Mouse (Mus musculus): ENCODE measurements at regions not wholly inside any gene's neighbourhood (a gene's known extent, or its start where the extent isn't known, plus 50 kb on each side); places are given as distances from the start of the nearest gene placed in this dataset.
"Not testable (repeated sequence)": the region's sequence is repeated elsewhere in the genome, so short reads cannot be mapped to it uniquely, and the experiment has no call there.

DNA sequence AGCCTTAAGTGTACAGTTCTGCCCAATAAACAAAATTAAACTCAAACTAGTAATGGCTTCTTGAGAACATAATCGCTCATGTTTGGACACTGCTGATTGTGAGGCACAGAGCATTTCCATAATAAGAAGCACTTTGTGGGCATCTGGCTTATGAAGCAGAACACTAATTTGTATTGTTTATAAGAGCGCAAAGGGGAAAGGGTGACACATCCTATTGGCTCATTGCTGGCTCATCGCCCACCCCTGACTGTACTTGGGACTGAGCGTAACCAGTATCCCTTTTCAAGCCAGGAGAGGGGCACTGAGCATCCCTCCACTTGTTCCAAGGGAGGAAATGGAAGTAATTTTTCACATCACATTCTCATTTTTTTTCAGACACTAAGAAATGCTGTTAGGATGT, 288.0 kb downstream of the Sfmbt2 start:
- DNase-seq (ENCODE audit: low read depth, low spot score): no peak

DNA sequence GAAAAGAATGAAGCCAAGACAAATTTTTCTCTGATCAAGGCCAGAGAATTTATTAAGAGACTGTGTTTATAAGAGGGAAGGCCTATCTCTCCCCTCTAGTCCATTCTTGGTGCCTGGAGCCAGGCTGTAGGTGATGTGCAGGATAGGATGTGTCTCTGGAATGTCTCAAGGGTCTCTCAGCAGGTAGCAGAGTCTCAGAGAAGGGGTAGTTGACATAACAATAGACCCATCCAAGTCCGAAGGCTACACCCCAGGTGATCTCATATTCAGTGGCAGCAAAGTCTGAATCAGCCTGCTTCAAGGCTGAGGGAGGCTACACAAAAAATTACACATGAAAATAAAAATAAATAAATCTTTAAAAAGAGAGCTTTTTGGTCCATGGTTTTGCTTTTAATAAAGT, 297.6 kb downstream of the Sfmbt2 start:
- DNase-seq (ENCODE audit: low read depth, low spot score): not testable (repeated sequence)

DNA sequence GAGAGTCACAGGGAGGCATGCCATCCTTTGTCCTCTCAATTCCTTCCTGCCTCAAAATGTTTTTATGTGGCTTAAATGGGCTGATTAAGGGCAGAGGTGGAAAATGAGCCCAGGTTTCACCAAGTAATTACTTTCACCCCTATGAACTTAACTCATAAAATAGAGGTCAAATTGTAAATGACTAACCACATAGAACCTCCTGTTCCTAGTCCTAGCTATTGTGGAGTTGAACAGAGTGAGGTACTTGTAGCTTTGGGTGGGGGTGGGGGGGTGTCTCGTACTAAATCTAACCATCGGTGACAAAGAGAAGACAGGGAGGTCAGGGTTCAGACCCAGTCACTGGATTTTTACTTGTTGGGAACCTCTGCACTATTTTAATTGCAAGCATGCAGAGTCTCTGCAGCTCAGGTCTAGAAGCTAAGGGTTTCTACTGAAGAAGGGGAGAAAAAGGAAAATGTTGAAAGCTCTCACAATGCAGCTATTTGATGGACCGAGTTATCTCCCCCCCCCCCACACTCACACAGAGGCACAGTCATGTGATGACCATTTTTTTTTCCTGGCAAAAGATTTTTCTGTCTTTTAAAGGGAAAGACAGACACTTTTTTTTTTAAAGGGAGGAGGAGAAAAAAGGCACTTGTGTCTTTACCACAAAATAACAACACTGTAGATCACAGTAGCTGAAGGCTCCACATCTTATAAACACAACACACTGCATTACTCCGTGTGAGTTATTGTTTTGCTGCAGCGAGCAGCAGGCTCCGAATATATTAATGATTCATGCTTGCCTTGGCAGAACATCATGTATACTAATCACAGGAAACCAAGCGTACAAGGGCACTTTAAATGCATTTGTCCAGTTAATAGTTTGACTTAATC, 300.4 kb downstream of the Sfmbt2 start:
- DNase-seq (ENCODE audit: low read depth, low spot score): no peak

DNA sequence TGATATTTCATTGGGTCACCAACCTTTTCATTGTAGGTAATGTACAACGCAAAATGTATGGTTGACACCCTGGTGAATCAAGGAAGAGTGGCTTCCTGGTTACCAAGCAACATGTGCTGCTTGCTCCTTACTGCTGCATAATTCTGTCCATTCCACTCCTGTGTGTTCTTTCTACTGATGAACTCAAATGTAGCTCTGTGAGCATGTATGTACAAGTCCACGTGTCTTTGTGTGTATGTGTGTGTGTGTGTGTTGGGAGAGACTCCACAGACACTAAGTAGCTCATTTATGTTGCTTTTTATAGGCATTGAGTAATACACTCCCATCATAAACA, 301.0 kb downstream of the Sfmbt2 start:
- DNase-seq (ENCODE audit: low read depth, low spot score): no peak

DNA sequence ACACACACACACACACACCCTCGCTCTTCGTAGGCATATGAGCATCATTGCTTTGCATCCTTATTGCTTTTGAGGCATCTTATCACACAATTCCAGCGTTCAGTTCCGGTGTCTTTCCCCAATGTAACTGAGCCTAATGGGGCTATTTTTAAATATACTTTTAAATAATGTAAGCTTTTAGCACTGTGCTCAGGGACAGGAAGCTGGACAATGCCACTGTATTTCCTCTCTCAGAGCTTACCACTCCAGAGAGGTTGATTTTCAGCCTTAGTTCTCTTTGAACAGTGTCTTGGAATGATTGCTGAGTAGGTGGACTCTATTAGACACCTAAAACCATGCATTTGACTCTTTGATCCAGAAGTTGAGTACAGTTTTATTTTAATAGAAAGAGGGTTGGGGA, 301.9 kb downstream of the Sfmbt2 start:
- DNase-seq (ENCODE audit: low read depth, low spot score): no peak

DNA sequence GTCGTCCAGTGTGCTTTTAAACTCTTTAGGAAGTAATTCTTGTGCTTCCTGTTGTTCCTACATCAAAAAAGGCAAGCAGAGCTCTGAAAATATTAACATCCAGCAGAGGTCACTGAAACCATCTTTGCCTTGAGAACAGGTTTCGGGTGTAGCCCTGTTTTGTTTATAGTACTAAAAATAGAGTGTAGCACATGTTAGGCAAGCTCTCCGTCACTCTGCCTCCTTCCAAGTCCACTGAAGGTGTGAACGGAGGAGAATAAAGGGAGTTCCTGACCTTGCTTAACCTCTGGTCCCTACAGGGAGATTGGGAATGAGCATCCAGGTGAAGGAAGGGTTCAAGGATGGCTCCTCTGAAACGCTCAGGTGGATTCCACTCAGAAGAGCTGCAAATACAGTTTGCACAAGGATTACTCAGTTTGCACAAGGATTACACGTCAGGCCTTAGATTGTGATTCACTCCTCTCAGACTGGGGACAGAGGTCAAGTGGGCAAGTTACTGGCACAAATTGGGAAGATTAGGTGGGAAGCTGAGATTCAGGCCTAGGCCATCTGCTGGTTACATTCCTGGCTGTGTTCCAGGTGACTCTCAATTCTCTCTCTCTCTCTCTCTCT, 304.5 kb downstream of the Sfmbt2 start:
- DNase-seq (ENCODE audit: low read depth, low spot score): no peak

DNA sequence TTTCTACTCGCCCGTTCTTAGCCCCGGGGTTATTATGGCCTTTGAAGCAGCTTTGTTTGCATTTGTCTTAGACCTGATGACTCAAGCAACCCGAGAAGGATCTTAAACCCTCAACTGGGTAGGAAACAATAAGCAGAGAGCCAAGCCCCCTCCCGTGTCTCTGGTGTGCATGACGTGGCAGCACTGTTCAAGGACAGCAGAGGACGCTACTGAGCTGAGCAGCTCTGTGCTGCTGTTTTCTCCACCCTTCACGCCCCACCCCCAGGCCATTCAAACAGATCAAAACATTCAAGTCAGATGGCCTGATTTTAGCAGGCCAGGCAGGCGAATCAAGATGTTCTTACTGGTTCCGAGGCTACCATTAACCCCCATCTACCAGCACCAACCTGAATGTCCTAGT, 331.1 kb downstream of the Sfmbt2 start:
- no peak for DNase-seq (ENCODE audit: low read depth, low spot score)

DNA sequence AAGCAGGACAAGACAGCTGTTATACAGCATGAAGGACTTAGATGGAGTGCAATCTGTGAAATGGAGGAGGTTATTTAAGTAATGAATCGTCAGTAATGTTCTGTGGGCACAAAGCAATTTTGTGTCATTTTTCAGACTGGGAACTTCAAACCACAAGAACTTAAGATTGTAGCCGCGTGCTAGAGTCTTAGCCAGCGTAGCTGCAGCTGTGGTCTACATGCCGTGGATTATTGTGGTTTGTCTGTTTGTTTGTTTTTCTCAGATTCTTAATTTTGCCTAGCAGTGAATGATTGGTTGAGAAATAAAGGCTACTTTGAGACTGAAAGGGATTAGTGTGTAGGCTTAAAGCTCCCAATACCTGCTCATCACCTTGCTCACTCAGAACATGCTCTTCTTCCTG, 348.1 kb downstream of the Sfmbt2 start:
- DNase-seq (ENCODE audit: low read depth, low spot score): no peak

DNA sequence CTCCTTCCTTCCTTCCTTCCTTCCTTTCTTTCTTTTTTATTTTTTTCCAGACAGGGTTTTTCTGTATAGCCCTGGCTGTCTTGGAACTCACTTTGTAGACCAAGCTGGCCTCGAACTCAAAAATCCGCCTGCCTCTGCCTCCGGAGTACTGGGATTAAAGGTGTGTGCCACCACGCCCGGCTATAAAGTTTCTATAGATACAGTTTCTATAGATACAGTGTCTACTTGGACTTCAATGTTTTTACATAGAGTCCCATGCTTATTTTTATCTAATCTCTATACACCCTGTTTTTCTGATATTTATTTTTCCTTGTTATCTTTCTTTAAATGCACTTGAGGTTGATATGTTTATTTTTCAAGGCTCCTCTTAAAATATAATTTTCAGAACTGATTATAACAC, 364.0 kb downstream of the Sfmbt2 start:
- not testable (repeated sequence) for DNase-seq (ENCODE audit: low read depth, low spot score)

DNA sequence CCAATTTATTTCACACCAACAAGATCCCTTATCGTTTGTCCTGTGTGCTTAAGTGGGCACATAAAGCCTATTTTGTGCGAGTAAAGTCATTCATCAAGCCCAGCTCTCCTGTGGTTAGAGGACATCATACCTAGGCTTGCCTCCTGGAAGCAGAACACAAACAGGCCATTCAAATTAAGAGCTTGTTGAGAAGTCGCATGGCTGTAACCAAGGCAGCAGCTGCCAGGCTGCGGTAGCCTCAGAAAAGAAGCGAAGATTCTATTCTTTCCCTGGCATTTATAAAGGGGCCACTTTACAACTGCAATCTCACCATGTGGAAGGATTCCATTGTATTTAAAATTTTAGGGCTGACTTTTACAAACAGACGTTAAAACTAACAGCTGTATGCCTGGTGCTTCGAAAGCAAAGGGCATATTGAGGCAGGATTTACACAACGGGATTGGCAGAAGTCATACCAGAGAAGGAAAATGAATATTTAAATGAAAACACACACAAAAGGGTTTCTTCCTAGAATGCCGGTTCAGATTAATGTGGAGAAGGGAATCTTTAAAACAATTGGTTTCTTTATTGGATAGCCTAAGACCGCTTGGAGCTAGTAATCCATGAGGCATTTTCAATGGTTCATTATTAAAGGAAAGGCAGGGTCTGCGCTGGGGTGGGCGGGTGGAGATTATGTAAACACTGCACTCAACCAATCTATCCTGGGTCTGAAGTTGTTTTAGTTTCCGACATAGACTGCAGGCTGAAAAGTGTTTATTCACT, 366.6 kb downstream of the Sfmbt2 start:
- no peak for DNase-seq (ENCODE audit: low read depth, low spot score)

DNA sequence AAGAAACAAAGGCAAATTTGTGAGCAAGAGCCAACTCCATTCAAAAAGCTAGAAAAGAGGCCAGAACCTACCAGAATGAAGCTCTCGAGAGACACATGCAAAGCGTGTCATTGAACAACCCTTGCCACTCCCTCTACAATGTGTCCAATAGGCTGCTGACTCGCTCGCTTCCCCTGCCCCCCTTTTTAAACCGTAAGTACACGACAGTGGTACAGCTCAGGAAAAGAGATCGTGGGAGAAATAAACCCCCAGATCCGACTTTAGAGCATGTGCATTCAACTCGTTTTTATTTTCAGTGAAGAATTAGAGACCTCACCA, 367.1 kb downstream of the Sfmbt2 start:
- no peak for DNase-seq (ENCODE audit: low read depth, low spot score)

DNA sequence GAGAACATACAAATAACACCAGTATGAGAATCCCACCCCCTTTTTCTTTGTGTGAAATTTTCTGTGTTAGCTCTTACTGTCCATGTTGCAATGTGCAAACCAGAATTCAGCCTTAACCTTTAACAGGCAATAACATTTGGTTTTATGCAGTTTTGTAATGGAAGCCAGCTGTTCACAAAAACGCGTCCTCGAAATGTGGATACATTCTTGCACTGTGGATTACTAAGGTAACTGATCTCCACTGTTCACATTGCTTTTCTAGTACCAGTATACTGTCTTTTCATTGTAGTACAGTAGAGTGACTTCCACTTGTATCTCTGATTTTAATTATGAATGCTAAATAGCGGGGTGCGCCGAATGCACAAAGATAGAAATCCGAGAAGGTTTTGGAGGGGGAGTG, 374.8 kb downstream of the Sfmbt2 start:
- DNase-seq (ENCODE audit: low read depth, low spot score): no peak

DNA sequence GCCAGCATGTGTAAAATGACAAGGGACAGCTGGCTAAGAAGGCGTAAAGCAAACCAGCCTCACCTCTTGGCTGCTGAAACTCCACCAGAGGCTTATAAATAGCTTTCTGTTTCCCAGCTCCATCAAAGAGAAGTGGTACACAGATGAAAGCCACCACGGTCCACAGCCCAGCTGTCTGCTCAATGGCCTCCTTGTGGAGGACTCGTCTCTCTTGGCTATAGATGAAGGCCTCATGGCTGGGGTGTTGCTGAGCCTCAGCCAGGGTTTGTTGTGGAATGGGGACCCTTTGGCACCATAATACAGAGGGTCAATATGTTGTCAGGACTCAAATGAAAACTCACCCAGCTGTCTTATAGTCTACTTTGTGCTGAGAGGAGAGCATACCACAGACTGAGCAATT, 385.1 kb downstream of the Sfmbt2 start:
- DNase-seq (ENCODE audit: low read depth, low spot score): no peak

DNA sequence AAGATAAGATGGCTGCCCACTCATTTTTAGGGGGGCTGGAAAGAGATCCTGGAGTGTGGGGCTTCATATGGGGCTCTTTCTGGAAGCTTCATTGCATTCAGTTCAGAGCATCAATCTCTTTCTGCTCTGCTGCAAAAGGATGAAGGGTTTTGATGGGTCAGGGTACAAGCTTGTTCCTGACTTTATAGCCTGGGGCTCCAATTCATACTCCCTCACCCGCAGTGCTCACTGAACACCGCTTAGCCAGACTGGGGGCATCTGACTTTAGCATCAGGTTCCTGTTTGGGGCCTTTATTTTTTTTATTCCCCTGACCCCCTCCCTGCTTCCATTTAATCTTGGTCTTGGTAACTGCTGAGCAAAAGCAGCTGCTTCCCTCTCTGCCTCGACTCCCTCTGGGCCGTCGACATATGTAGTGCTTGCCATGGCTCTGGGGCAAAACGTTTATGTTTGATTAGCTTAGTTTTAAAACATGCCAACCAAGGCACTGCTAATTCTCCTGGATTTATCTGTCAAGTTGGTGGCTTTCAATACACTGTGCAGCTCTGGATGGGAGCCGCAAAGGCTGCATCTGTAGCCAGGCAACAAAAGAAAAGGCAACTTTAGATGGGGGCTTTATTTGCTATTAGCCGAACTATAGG, 387.0 kb downstream of the Sfmbt2 start:
- no peak for DNase-seq (ENCODE audit: low read depth, low spot score)

DNA sequence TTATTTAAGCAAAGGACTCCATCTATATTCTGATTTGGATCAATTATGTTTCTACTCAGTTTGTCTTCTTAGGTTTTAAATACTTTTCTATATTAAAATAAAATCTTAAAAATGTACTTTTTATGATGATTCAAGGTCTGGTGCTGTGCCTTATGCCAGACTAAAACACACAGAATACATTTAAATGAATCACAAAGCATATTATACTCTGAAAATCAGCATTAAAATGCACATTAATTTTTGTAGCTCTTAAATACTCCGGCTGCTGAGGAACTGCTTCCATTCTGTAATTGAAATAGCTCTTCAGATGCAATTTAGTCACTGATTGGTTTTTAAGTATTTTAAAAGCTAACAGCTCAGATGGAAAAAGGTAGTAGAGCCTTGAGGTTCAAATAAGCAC, 387.6 kb downstream of the Sfmbt2 start:
- DNase-seq (ENCODE audit: low read depth, low spot score): no peak

DNA sequence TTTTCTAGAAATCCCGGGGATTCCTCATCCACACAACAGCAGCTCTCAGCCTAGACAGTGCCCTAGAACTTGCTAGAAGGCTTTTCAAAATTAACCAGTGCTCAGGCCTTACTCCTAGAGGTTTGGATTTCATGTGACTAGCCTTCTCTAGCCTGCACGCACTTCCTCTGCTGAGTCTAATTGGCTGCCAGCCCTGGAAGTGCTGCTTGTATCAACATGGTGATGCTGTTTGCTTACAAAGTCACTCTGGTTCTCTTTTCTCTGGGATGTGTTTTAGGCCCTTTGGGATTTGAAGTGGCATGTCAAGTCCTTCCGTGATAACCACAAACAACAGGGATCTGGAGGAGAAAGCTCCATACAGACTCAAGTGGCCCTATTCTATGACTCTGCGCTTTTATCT, 391.9 kb downstream of the Sfmbt2 start:
- DNase-seq (ENCODE audit: low read depth, low spot score): no peak

DNA sequence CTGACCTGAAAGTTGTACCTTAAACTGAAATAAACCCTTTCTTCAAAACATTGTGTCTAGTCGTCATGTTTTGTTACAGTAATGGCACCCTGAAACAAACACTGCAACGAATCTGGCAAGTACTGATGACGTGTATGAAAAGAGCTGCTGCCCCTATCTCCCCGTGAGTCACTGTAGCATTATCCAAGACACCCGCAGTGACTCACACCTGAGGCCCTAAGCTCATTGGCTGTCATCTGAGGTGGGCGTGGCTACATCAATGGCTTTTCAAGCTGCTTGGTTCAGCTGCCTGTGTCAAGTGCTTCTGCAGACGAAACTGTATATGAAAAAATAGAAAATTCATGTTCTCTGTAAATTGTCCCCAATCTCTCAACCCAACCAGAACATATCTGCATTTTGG, 388.8 kb upstream of the Prkcq start:
- no peak for DNase-seq (ENCODE audit: low read depth, low spot score)

DNA sequence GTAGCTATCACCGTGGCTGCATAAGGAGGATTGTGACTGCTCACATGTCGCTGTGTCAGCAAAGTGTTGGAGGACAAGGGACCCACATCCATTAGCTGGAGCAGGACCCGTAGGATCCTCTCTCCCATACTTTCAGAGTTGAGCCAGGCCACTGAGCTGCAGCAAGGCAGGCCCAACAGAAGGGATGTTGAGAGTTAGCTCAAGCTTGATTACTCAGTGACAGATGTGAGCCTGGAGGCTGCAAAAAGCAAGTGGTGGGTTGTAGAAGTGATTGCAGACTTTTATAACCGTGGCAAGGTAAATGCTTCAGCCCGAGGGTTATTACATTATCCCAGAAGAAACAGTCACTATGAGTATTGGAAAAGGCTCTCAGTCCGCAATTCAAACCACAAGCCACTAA, 388.3 kb upstream of the Prkcq start:
- DNase-seq (ENCODE audit: low read depth, low spot score): no peak

DNA sequence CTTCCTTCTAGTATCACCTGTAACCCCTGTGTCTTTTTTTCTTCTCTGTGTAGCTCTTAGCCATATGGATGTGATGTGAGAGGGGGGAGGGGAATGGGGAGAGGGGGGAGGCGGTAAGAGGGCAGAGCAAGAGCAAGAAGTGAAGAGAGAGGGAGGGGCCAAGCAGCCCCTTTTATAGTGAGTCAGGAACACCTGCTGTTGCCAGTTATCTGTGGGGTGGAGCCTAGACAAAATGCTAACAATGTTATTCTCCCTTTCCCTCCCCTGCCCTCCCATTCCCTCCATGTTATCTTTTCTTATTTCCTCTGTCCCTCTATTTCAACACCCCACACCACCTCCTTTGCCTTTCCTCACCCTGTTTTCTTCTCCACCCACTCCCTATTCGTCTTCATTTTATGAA, 387.6 kb upstream of the Prkcq start:
- DNase-seq (ENCODE audit: low read depth, low spot score): no peak

DNA sequence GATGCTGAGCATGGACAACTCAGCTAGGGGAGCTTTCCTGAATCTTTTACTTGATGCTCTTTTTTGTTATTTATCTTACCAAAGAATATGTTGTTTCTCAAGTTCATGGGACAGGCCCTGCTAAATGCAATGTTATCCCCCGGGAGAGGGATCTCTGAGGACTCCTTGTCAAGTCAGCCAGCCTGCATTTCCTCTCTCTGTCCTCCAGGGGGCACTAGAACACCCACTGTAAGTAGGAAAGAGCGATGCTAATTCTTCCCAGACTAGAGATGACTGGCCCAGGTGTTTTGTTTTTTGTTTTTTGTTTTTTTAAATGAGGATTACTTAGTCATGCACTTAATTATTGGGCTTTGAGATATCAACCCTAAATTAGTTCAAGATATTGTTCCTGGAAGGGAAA, 386.8 kb upstream of the Prkcq start:
- peak; percentile 80 for DNase-seq (ENCODE audit: low read depth, low spot score)

DNA sequence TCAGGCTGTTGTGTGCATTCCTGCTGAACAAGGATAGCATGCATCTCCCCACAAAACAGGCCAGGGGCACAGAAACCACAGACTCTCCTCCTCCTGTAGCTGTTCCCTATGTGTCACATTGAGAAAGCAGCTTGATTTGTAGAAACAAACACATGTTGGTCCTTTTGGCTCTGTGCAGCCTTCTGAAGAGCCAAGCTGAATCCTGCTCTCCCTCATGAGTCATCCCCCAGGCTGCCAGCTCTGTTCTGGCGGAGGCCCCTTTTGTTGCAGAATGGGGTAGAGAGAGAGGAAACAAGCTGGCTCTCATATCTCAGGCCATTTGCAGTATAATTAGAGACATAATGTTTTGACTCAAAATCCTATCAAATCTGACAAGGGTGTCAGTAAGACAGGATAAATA, 383.4 kb upstream of the Prkcq start:
- DNase-seq (ENCODE audit: low read depth, low spot score): no peak

DNA sequence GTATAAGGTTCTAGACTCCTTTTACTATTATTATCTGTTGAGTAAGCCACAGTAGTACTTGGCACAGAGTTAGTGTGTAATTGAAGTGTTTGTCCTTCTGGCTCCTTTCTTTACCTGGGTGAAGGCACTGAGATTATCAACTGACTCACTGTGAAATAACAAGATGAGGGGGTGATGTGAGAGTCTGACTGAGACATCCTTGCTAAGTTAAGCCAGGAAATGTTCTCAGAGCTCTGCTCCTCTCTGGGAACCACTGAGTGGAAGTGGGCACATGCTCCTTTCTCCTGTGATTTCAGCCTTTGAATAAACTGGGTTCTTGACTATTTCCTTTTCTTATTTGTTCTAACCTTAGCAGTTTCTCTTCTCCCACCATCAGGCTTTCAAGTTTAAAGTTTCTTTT, 380.7 kb upstream of the Prkcq start:
- no peak for DNase-seq (ENCODE audit: low read depth, low spot score)

DNA sequence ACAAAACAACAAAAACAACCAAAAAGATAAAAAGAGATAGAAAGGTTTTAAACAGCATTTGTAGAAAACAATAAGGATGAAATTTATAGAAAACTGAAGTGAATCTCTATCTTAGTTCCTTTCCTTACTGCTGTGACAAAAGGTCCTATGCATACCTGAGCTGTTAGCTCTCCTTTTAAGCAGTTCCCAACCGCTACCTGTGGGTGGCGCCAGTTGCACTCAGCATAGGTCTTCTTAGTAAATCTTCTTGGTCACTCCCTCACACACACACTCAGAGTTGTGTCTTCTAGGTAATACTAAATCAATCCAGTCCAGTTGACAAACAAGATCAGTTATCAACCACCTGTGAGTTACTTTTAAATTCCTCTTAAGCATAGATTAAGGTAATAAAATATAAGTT, 355.5 kb upstream of the Prkcq start:
- DNase-seq (ENCODE audit: low read depth, low spot score): peak; percentile 26
